Mouse (Mus musculus) midbrain, embryonic 10.5 days (tissue): ENCODE measurements around the gene Sema4f. TPM values are rescaled to one million over a fixed set of nuclear protein-coding genes. Genes with fewer than 3 reads are reported as not detected.

Source experiments
- DNase-seq: peaks from one replicate; pipeline ENCODE4 v3.0.0-alpha.2; 2017; ENCODE audit warnings: low spot score
- H3K27ac ChIP-seq: fragments of 300-500 bp; sonication (generic); replicated peaks from 2 replicates; pipeline ENCODE4 v1.5.1; 2016; ENCODE audit warnings: mild to moderate bottlenecking
- H3K27me3 ChIP-seq: fragments of 300-500 bp; sonication (generic); 2 replicates; pipeline ENCODE4 v1.6.1; 2016; ENCODE audit warnings: low read depth, mild to moderate bottlenecking; ENCODE audit not compliant: poor library complexity, severe bottlenecking
- H3K36me3 ChIP-seq: fragments of 300-500 bp; sonication (generic); 2 replicates; pipeline ENCODE4 v1.6.1; 2016; ENCODE audit warnings: mild to moderate bottlenecking, moderate library complexity
- H3K4me1 ChIP-seq: fragments of 300-500 bp; sonication (generic); 2 replicates; pipeline ENCODE4 v1.6.1; 2016
- H3K4me3 ChIP-seq: fragments of 300-500 bp; sonication (generic); 2 replicates; pipeline ENCODE4 v1.5.1; 2016; ENCODE audit warnings: mild to moderate bottlenecking, moderate library complexity
- H3K9me3 ChIP-seq: fragments of 300-500 bp; sonication (generic); replicated peaks from 2 replicates; pipeline ENCODE4 v1.6.1; 2016; ENCODE audit warnings: mild to moderate bottlenecking
- WGBS: fragments of 180-500 bp; shearing (Covaris S2); methylation state at CpG from one replicate; pipeline ENCODE4 v1.1.7; 2016; 5-methylcytosine and 5-hydroxymethylcytosine counted together
- polyA plus RNA-seq: library from polyadenylated mRNA; unstranded; fragments of >200 nt; fragmentation: Nextera tagmentation; extraction: Ambion mirVana; gene quantifications from 2 replicates; pipeline ENCODE4 v1.2.1, GENCODE M21; 2016

Gene Sema4f
- polyA plus RNA-seq, 1 experiment from 2014 or later: 2.0 TPM

GRCm38 (mm10) chr6:82908034-82908433 is 31.5 kb downstream of the Sema4f start:
- Histone ChIP-seq H3K4me3 (no peak overlapping the region), H3K27me3 (no peaks in the 10 kb centered on the region), H3K27ac (no peak overlapping the region), H3K36me3 (no peaks in the 10 kb centered on the region), H3K4me1 (no peaks in the 10 kb centered on the region), H3K9me3 (no peaks in the 10 kb centered on the region)
- WGBS: 89% methylated on average over 8 of the region's 8 CpGs
- DNase-seq: no peak

- no peaks in the 10 kb centered on the region for H3K27me3 ChIP-seq
- H3K9me3 ChIP-seq: no peaks in the 10 kb centered on the region
- H3K4me1 ChIP-seq: no peaks in the 10 kb centered on the region
- 84% methylated on average over 3 of the region's 3 CpGs for WGBS
- H3K36me3 ChIP-seq: no peaks in the 10 kb centered on the region
- no peak overlapping the region for H3K27ac ChIP-seq
- DNase-seq: no peak
- no peak overlapping the region for H3K4me3 ChIP-seq
Measured at GRCm38 (mm10) chr6:82906985-82907384, 32.6 kb downstream of the Sema4f start.

GRCm38 (mm10) chr6:82902559-82902958 is 37.0 kb downstream of the Sema4f start:
- Histone ChIP-seq H3K27me3 (no peaks in the 10 kb centered on the region), H3K9me3 (no peaks in the 10 kb centered on the region), H3K4me3 (no peak overlapping the region), H3K27ac (no peak overlapping the region), H3K36me3 (no peaks in the 10 kb centered on the region), H3K4me1 (peaks cover 3% of the 10 kb centered on the region)
- WGBS: 86% methylated on average over 8 of the region's 8 CpGs
- no peak for DNase-seq

DNA sequence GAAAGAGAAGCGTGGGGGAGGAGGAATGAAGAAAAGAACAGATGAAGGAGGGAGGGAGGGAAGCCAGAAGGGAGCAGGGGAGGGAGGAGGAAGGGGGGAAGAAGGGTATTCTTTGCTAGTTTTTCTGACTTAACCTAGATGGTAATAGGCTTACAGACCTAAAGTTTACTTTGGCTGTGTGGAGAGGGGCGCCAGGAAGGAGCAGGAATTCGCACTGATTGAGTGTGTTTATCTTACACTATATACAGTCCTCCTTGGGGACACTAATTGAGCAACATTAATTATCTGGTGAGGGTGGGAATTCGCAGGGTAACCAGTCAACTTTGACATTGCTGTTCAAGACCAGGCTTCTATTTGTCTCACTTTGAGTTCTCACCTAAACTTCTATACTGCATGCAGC is 40.8 kb downstream of the Sema4f start:
- no peak for DNase-seq

GRCm38 (mm10) chr6:82898227-82898626 is 41.3 kb downstream of the Sema4f start:
- Histone ChIP-seq H3K4me3 (no peak overlapping the region), H3K27me3 (no peaks in the 10 kb centered on the region), H3K4me1 (peaks cover 7% of the 10 kb centered on the region), H3K27ac (no peak overlapping the region), H3K9me3 (no peaks in the 10 kb centered on the region), H3K36me3 (no peaks in the 10 kb centered on the region)
- 88% methylated on average over 4 of the region's 4 CpGs for WGBS
- no peak for DNase-seq

More for the DNA sequence above, 40.8 kb downstream of the Sema4f start:
- H3K36me3 ChIP-seq: no peaks in the 10 kb centered on the region
- 71% methylated on average over 4 of the region's 4 CpGs for WGBS
- H3K4me1 ChIP-seq: peaks cover 7% of the 10 kb centered on the region
- no peak overlapping the region for H3K27ac ChIP-seq
- H3K4me3 ChIP-seq: no peak overlapping the region
- H3K9me3 ChIP-seq: no peaks in the 10 kb centered on the region
- no peaks in the 10 kb centered on the region for H3K27me3 ChIP-seq

DNA sequence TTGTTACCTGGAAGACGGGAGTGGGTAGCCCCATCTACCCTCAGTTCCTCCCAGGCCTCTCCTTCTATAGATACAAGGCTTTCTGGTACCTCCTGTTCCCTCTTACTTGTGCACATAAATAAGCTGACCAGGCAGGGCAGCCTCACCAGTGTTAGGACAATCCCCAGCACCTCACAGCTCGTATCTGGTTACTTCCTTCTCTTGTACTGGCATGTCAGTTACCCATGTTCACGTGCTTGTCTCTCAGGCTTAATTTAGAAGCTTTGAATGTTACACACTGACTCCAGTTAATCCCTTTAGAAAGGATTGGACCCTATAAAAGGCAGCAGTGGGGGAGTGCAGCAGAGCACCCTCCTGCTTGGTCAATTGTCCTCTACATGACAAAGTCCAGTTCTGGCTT is 42.3 kb downstream of the Sema4f start:
- Histone ChIP-seq H3K36me3 (no peaks in the 10 kb centered on the region), H3K4me3 (no peak overlapping the region), H3K9me3 (no peaks in the 10 kb centered on the region), H3K4me1 (peaks cover 7% of the 10 kb centered on the region), H3K27ac (no peak overlapping the region), H3K27me3 (no peaks in the 10 kb centered on the region)
- 51% methylated on average over 3 of the region's 3 CpGs for WGBS
- no peak for DNase-seq

DNA sequence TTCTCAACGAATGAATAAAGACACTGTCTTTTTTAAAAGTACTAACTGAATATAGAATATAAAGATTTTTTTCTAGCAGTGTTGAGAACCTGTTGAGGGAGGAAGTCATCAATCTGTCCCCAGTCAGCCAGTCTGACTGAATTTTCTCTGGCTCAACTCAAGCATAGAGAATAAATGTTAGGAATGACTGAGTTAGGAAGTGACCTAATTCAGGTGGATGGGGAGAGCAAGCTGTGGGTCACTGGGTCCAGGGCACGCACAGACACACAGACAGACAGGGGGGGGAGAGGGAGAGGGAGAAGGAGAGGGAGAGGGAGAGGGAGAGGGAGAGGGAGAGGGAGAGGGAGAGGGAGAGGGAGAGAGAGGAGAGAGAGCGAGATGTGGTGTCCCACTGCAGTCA is 46.2 kb downstream of the Sema4f start:
- H3K4me3 ChIP-seq: no peak overlapping the region
- H3K36me3 ChIP-seq: no peaks in the 10 kb centered on the region
- 81% methylated on average over 2 of the region's 3 CpGs for WGBS
- H3K9me3 ChIP-seq: no peaks in the 10 kb centered on the region
- H3K27me3 ChIP-seq: no peaks in the 10 kb centered on the region
- H3K4me1 ChIP-seq: peaks cover 7% of the 10 kb centered on the region
- no peak overlapping the region for H3K27ac ChIP-seq
- DNase-seq: no peak

- peaks cover 5% of the 10 kb centered on the region for H3K4me1 ChIP-seq
- H3K9me3 ChIP-seq: no peaks in the 10 kb centered on the region
- no peak overlapping the region for H3K4me3 ChIP-seq
- H3K27ac ChIP-seq: no peak overlapping the region
- H3K27me3 ChIP-seq: no peaks in the 10 kb centered on the region
- 93% methylated on average over 2 of the region's 2 CpGs for WGBS
- no peak for DNase-seq
- H3K36me3 ChIP-seq: no peaks in the 10 kb centered on the region
Measured at GRCm38 (mm10) chr6:82892540-82892939, 47.0 kb downstream of the Sema4f start.

- Histone ChIP-seq H3K4me1 (no peaks in the 10 kb centered on the region; the same call in 1 of the 2 replicates), H3K27ac (no peak overlapping the region), H3K36me3 (no peaks in the 10 kb centered on the region), H3K27me3 (no peaks in the 10 kb centered on the region), H3K9me3 (no peaks in the 10 kb centered on the region), H3K4me3 (no peak overlapping the region)
- WGBS: 64% methylated on average over 6 of the region's 6 CpGs
- DNase-seq: no peak
Measured at GRCm38 (mm10) chr6:82891488-82891887, 48.1 kb downstream of the Sema4f start.

DNA sequence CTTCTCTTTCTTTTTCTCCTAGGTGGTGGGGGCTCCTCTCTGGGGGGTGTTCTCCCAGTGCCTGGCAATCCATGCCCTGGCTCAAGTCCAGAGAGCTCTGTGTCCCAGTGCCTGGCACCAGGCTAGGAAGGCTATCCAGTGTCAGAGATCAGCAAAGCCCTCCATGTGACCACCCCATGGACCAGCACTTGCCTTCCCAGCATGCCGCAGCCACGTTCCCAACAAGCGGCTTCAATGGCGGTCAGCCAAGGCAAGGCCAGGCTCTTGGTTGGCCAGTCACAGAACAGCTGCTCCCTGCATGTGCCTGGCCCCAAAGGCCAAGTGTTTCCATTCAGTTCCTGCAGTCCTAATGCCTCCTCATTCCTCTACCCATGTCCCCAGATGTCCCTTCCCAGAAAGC is 53.2 kb downstream of the Sema4f start:
- Histone ChIP-seq H3K27ac (no peak overlapping the region), H3K36me3 (no peaks in the 10 kb centered on the region), H3K4me3 (no peak overlapping the region), H3K9me3 (no peaks in the 10 kb centered on the region), H3K27me3 (no peaks in the 10 kb centered on the region), H3K4me1 (peaks cover 5% of the 10 kb centered on the region; the same call in 1 of the 2 replicates)
- 90% methylated on average over 4 of the region's 4 CpGs for WGBS
- no peak for DNase-seq

DNA sequence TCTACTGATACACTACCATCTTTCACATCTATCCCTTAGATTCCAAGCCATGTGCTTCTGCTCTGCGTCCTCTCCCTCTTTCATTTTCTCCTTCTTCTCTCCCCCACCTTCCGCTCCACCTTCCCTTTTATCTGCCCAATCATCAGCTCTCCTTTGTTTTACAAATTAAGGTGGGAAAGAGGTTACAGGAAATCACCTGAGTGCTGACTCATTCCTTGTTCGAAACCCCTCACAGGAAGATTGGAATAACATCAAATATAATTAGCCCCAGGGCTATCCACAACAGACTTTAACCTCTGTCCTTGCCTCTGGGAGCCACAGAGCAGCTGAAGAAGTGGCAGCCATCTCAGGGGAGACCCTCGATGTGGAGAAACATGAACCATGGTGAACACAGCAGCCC is 53.7 kb downstream of the Sema4f start:
- Histone ChIP-seq H3K27ac (no peak overlapping the region), H3K36me3 (no peaks in the 10 kb centered on the region), H3K4me3 (no peak overlapping the region), H3K4me1 (peaks cover 6% of the 10 kb centered on the region; the same call in 1 of the 2 replicates), H3K27me3 (no peaks in the 10 kb centered on the region), H3K9me3 (no peaks in the 10 kb centered on the region)
- DNase-seq: no peak
- WGBS: 91% methylated on average over 4 of the region's 4 CpGs

DNA sequence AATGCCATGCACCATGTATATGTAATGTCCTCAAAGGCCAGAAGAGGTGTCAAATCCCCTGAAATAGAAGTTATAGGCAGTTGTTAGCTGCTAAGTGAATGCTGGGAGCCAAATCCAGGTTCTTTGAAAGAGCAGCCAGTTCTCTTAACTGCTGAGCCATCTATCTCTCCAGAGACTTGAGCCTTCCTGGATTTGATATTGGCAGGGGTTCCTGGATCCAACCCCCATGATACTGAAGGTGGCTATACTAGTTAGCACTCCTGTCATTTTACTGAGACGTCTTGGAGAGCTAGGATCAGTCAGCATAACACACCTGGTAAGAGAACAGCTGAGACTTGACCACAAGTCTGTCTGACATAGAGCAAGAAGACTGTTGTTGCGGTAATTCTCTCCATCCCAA is 54.1 kb downstream of the Sema4f start:
- no peak for DNase-seq
- no peak overlapping the region for H3K4me3 ChIP-seq
- no peak overlapping the region for H3K27ac ChIP-seq
- WGBS: 88% methylated on average over 2 of the region's 2 CpGs
- H3K4me1 ChIP-seq: peaks cover 6% of the 10 kb centered on the region; the same call in 1 of the 2 replicates
- H3K27me3 ChIP-seq: no peaks in the 10 kb centered on the region
- H3K9me3 ChIP-seq: no peaks in the 10 kb centered on the region
- H3K36me3 ChIP-seq: no peaks in the 10 kb centered on the region

DNA sequence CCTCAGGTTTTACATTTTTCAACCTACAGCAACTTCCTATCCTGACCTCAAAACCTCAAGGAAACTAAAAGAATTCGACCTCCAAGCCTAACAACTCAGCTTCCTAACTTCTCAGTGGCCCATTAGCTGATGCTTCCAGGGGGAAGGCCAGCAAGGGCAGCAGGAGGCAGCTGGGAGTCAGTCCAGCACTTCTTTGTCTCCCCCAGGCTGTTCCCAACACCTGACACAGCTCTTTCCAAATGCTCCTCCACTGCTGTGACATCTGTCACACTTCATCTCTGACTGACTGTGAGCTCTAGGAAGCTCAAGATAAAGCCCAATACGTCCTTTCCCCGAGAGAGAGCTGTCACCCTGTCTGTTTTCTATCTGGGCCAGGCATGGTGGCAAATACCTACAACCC is 55.0 kb downstream of the Sema4f start:
- H3K4me1 ChIP-seq: peaks cover 6% of the 10 kb centered on the region; the same call in 1 of the 2 replicates
- no peak overlapping the region for H3K4me3 ChIP-seq
- WGBS: 63% methylated on average over 3 of the region's 3 CpGs
- no peak for DNase-seq
- H3K27me3 ChIP-seq: no peaks in the 10 kb centered on the region
- no peaks in the 10 kb centered on the region for H3K9me3 ChIP-seq
- H3K27ac ChIP-seq: no peak overlapping the region
- H3K36me3 ChIP-seq: no peaks in the 10 kb centered on the region
